Mouse (Mus musculus): Measurements from ENCODE around the gene Arhgef11.
"Not testable (repeated sequence)": the region's sequence is repeated elsewhere in the genome, so short reads cannot be mapped to it uniquely, and the experiment has no call there.

Arhgef11 gene

GRCm38 (mm10) chr3:87616957-87617810 is at the start of gene Arhgef11:
Gene Arhgef11, plus strand, starts transcription at chr3:87617559.
- peak; percentile 39 to 62 for DNase-seq (ENCODE audit: low spot score in 2 of 2)

GRCm38 (mm10) chr3:87568681-87569080 is 48.7 kb upstream of the Arhgef11 start:
- DNase-seq (ENCODE audit: low spot score in 2 of 2): no peak

GRCm38 (mm10) chr3:87575766-87576165 is 41.6 kb upstream of the Arhgef11 start:
- no peak for DNase-seq (ENCODE audit: low spot score in 2 of 2)

GRCm38 (mm10) chr3:87582259-87582658 is 35.1 kb upstream of the Arhgef11 start:
- no peak for DNase-seq (ENCODE audit: low spot score in 2 of 2)

- DNase-seq (ENCODE audit: low spot score in 2 of 2): no peak
These were observed 23.6 kb upstream of the Arhgef11 start for GRCm38 (mm10) chr3:87593793-87594192.

GRCm38 (mm10) chr3:87595328-87595727 is 22.0 kb upstream of the Arhgef11 start:
- not testable (repeated sequence) for DNase-seq (ENCODE audit: low spot score in 2 of 2)

- not testable (repeated sequence) for DNase-seq (ENCODE audit: low spot score in 2 of 2)
These were observed 16.3 kb upstream of the Arhgef11 start for GRCm38 (mm10) chr3:87601077-87601476.

GRCm38 (mm10) chr3:87616354-87616753 is 1.0 kb upstream of the Arhgef11 start:
- no peak for DNase-seq (ENCODE audit: low spot score in 2 of 2)

GRCm38 (mm10) chr3:87617811-87618130 is 412 bp downstream of the Arhgef11 start:
- DNase-seq (ENCODE audit: low spot score in 2 of 2): no peak

GRCm38 (mm10) chr3:87618240-87618639 is 881 bp downstream of the Arhgef11 start:
- DNase-seq (ENCODE audit: low spot score in 2 of 2): no peak

GRCm38 (mm10) chr3:87618981-87619710 is 1.8 kb downstream of the Arhgef11 start:
- DNase-seq (ENCODE audit: low spot score in 2 of 2): no peak

GRCm38 (mm10) chr3:87620218-87620891 is 3.0 kb downstream of the Arhgef11 start:
- DNase-seq (ENCODE audit: low spot score in 2 of 2): no peak

- no peak for DNase-seq (ENCODE audit: low spot score in 2 of 2)
These were observed 7.5 kb downstream of the Arhgef11 start for GRCm38 (mm10) chr3:87624899-87625298.

GRCm38 (mm10) chr3:87630899-87631298 is 13.5 kb downstream of the Arhgef11 start:
- DNase-seq (ENCODE audit: low spot score in 2 of 2): no peak

- no peak for DNase-seq (ENCODE audit: low spot score in 2 of 2)
These were observed 14.0 kb downstream of the Arhgef11 start for GRCm38 (mm10) chr3:87631408-87631807.

- DNase-seq (ENCODE audit: low spot score in 2 of 2): no peak
These were observed 18.2 kb downstream of the Arhgef11 start for GRCm38 (mm10) chr3:87635514-87635913.

GRCm38 (mm10) chr3:87643453-87643852 is 26.1 kb downstream of the Arhgef11 start:
- DNase-seq (ENCODE audit: low spot score in 2 of 2): no peak

- no peak for DNase-seq (ENCODE audit: low spot score in 2 of 2)
These were observed 28.8 kb downstream of the Arhgef11 start for GRCm38 (mm10) chr3:87646174-87646573.

GRCm38 (mm10) chr3:87649063-87649462 is 31.7 kb downstream of the Arhgef11 start:
- DNase-seq (ENCODE audit: low spot score in 2 of 2): no peak

GRCm38 (mm10) chr3:87658348-87658747 is 41.0 kb downstream of the Arhgef11 start:
- no peak for DNase-seq (ENCODE audit: low spot score in 2 of 2)

GRCm38 (mm10) chr3:87659692-87660429 is 42.5 kb downstream of the Arhgef11 start:
- no peak for DNase-seq (ENCODE audit: low spot score in 2 of 2)

GRCm38 (mm10) chr3:87660479-87660878 is 43.1 kb downstream of the Arhgef11 start:
- no peak for DNase-seq (ENCODE audit: low spot score in 2 of 2)
